Mouse (Mus musculus): ENCODE measurements around the gene Gm36028. TPM values are rescaled to one million over a fixed set of nuclear protein-coding genes. Genes with fewer than 3 reads are reported as not detected.

Gene Gm36028
- polyA plus RNA-seq (2016; fragmentation: Nextera tagmentation; extraction: Ambion mirVana), result 0.25 and 0.34 TPM in 2 replicates

- WGBS, result 87% methylated on average over 7 of the region's 7 CpGs
- no peak within 1 kb of the TSS for H3K27ac ChIP-seq (replicated peaks)
- no peaks in the 10 kb centered on the region for H3K9me3 ChIP-seq (replicated peaks)
- no peak within 1 kb of the TSS for H3K4me3 ChIP-seq
- H3K4me1 ChIP-seq, result peaks cover 6% of the 10 kb centered on the region
- no peaks in the 10 kb centered on the region for H3K27me3 ChIP-seq (ENCODE audit: low read depth, poor library complexity, severe bottlenecking)
- no peak for DNase-seq (ENCODE audit: low spot score)
- H3K36me3 ChIP-seq, result no peaks in the 10 kb centered on the region
Observed at GRCm38 (mm10) chr16:37861029-37861428, at the start of gene Gm36028. TSS of gene Gm36028 (minus strand) at chr16:37861146.

- no peaks in the 10 kb centered on the region for H3K27me3 ChIP-seq (ENCODE audit: low read depth, poor library complexity, severe bottlenecking)
- 89% methylated on average over 3 of the region's 3 CpGs for WGBS
- peaks cover under 1% of the 10 kb centered on the region; the same call in 1 of the 2 replicates for H3K4me1 ChIP-seq
- no peak overlapping the region for H3K4me3 ChIP-seq
- no peak for DNase-seq (ENCODE audit: low spot score)
- H3K27ac ChIP-seq (replicated peaks), result no peak overlapping the region
- no peaks in the 10 kb centered on the region for H3K36me3 ChIP-seq
- no peaks in the 10 kb centered on the region for H3K9me3 ChIP-seq (replicated peaks)
Observed at GRCm38 (mm10) chr16:37906456-37906855, 45.5 kb upstream of the Gm36028 start.

GRCm38 (mm10) chr16:37901318-37901717, 40.4 kb upstream of the Gm36028 start:
- DNase-seq (ENCODE audit: low spot score), result no peak

GRCm38 (mm10) chr16:37899357-37899756, 38.4 kb upstream of the Gm36028 start:
- H3K36me3 ChIP-seq, result no peaks in the 10 kb centered on the region
- H3K4me1 ChIP-seq, result peaks cover 7% of the 10 kb centered on the region; the same call in 1 of the 2 replicates
- no peaks in the 10 kb centered on the region for H3K27me3 ChIP-seq (ENCODE audit: low read depth, poor library complexity, severe bottlenecking)
- no peak overlapping the region for H3K27ac ChIP-seq (replicated peaks)
- DNase-seq (ENCODE audit: low spot score), result no peak
- 50% methylated on average over 2 of the region's 2 CpGs for WGBS
- H3K4me3 ChIP-seq, result no peak overlapping the region
- H3K9me3 ChIP-seq (replicated peaks), result no peaks in the 10 kb centered on the region

More at GRCm38 (mm10) chr16:37901318-37901717, 40.4 kb upstream of the Gm36028 start:
- Histone ChIP-seq H3K36me3 (no peaks in the 10 kb centered on the region), H3K9me3 (replicated peaks) (no peaks in the 10 kb centered on the region), H3K4me3 (no peak overlapping the region), H3K4me1 (peaks cover 7% of the 10 kb centered on the region; the same call in 1 of the 2 replicates), H3K27me3 (ENCODE audit: low read depth, poor library complexity, severe bottlenecking) (no peaks in the 10 kb centered on the region), H3K27ac (replicated peaks) (no peak overlapping the region)
- 49% methylated on average over 11 of the region's 11 CpGs for WGBS

- Histone ChIP-seq H3K27me3 (ENCODE audit: low read depth, poor library complexity, severe bottlenecking) (no peaks in the 10 kb centered on the region), H3K36me3 (no peaks in the 10 kb centered on the region), H3K4me1 (peaks cover 7% of the 10 kb centered on the region; the same call in 1 of the 2 replicates), H3K9me3 (replicated peaks) (no peaks in the 10 kb centered on the region), H3K27ac (replicated peaks) (no peak overlapping the region), H3K4me3 (no peak overlapping the region)
- DNase-seq (ENCODE audit: low spot score), result no peak
- 91% methylated on average over 5 of the region's 5 CpGs for WGBS
Observed at GRCm38 (mm10) chr16:37898790-37899189, 37.8 kb upstream of the Gm36028 start.

- peaks cover 3% of the 10 kb centered on the region; the same call in 1 of the 2 replicates for H3K36me3 ChIP-seq
- H3K4me1 ChIP-seq, result peaks cover 11% of the 10 kb centered on the region; the same call in 1 of the 2 replicates
- DNase-seq (ENCODE audit: low spot score), result no peak
- no peak overlapping the region for H3K27ac ChIP-seq (replicated peaks)
- no peaks in the 10 kb centered on the region for H3K27me3 ChIP-seq (ENCODE audit: low read depth, poor library complexity, severe bottlenecking)
- H3K4me3 ChIP-seq, result no peak overlapping the region
- no peaks in the 10 kb centered on the region for H3K9me3 ChIP-seq (replicated peaks)
- WGBS, result 86% methylated on average over 2 of the region's 2 CpGs
Observed at GRCm38 (mm10) chr16:37893942-37894341, 33.0 kb upstream of the Gm36028 start.

GRCm38 (mm10) chr16:37893381-37893780, 32.4 kb upstream of the Gm36028 start:
- H3K4me1 ChIP-seq, result peaks cover 11% of the 10 kb centered on the region; the same call in 1 of the 2 replicates
- H3K27ac ChIP-seq (replicated peaks), result no peak overlapping the region
- H3K27me3 ChIP-seq (ENCODE audit: low read depth, poor library complexity, severe bottlenecking), result no peaks in the 10 kb centered on the region
- WGBS, result 85% methylated on average over 6 of the region's 6 CpGs
- no peak for DNase-seq (ENCODE audit: low spot score)
- peaks cover 7% of the 10 kb centered on the region; the same call in 1 of the 2 replicates for H3K36me3 ChIP-seq
- no peak overlapping the region for H3K4me3 ChIP-seq
- H3K9me3 ChIP-seq (replicated peaks), result no peaks in the 10 kb centered on the region

- DNase-seq (ENCODE audit: low spot score), result no peak
- Histone ChIP-seq H3K4me1 (peaks cover 11% of the 10 kb centered on the region; the same call in 1 of the 2 replicates), H3K9me3 (replicated peaks) (no peaks in the 10 kb centered on the region), H3K27me3 (ENCODE audit: low read depth, poor library complexity, severe bottlenecking) (no peaks in the 10 kb centered on the region), H3K27ac (replicated peaks) (no peak overlapping the region), H3K4me3 (no peak overlapping the region), H3K36me3 (peaks cover 7% of the 10 kb centered on the region; the same call in 1 of the 2 replicates)
- WGBS, result 82% methylated on average over 2 of the region's 2 CpGs
Observed at GRCm38 (mm10) chr16:37892667-37893066, 31.7 kb upstream of the Gm36028 start.

- 85% methylated on average over 3 of the region's 3 CpGs for WGBS
- no peak for DNase-seq (ENCODE audit: low spot score)
Observed at GRCm38 (mm10) chr16:37888986-37889385, 28.0 kb upstream of the Gm36028 start.

GRCm38 (mm10) chr16:37881168-37881567, 20.2 kb upstream of the Gm36028 start:
- peaks cover 83% of the 10 kb centered on the region for H3K36me3 ChIP-seq
- no peaks in the 10 kb centered on the region for H3K27me3 ChIP-seq (ENCODE audit: low read depth, poor library complexity, severe bottlenecking)
- H3K27ac ChIP-seq (replicated peaks), result no peak overlapping the region
- no peak for DNase-seq (ENCODE audit: low spot score)
- H3K4me3 ChIP-seq, result no peak overlapping the region
- 90% methylated on average over 2 of the region's 2 CpGs for WGBS
- no peaks in the 10 kb centered on the region for H3K4me1 ChIP-seq
- no peaks in the 10 kb centered on the region for H3K9me3 ChIP-seq (replicated peaks)

More at GRCm38 (mm10) chr16:37888986-37889385, 28.0 kb upstream of the Gm36028 start:
- H3K27ac ChIP-seq (replicated peaks), result no peak overlapping the region
- H3K4me3 ChIP-seq, result no peak overlapping the region
- no peaks in the 10 kb centered on the region for H3K9me3 ChIP-seq (replicated peaks)
- peaks cover 17% of the 10 kb centered on the region for H3K36me3 ChIP-seq
- H3K27me3 ChIP-seq (ENCODE audit: low read depth, poor library complexity, severe bottlenecking), result no peaks in the 10 kb centered on the region
- peaks cover 11% of the 10 kb centered on the region; the same call in 1 of the 2 replicates for H3K4me1 ChIP-seq

GRCm38 (mm10) chr16:37879750-37880419, 18.9 kb upstream of the Gm36028 start:
- Histone ChIP-seq H3K36me3 (peaks cover 83% of the 10 kb centered on the region), H3K4me1 (no peaks in the 10 kb centered on the region), H3K9me3 (replicated peaks) (no peaks in the 10 kb centered on the region), H3K27ac (replicated peaks) (no peak overlapping the region), H3K27me3 (ENCODE audit: low read depth, poor library complexity, severe bottlenecking) (no peaks in the 10 kb centered on the region), H3K4me3 (no peak overlapping the region)
- DNase-seq (ENCODE audit: low spot score), result no peak
- 95% methylated on average over 4 of the region's 4 CpGs for WGBS

GRCm38 (mm10) chr16:37878951-37879505, 18.1 kb upstream of the Gm36028 start:
- Histone ChIP-seq H3K4me3 (no peak overlapping the region), H3K4me1 (no peaks in the 10 kb centered on the region), H3K36me3 (peaks cover 83% of the 10 kb centered on the region), H3K27me3 (ENCODE audit: low read depth, poor library complexity, severe bottlenecking) (no peaks in the 10 kb centered on the region), H3K9me3 (replicated peaks) (no peaks in the 10 kb centered on the region), H3K27ac (replicated peaks) (no peak overlapping the region)
- WGBS, result 90% methylated on average over 7 of the region's 7 CpGs
- DNase-seq (ENCODE audit: low spot score), result no peak

- WGBS, result 96% methylated on average over 3 of the region's 3 CpGs
- Histone ChIP-seq H3K27me3 (ENCODE audit: low read depth, poor library complexity, severe bottlenecking) (no peaks in the 10 kb centered on the region), H3K4me3 (no peak overlapping the region), H3K27ac (replicated peaks) (no peak overlapping the region), H3K9me3 (replicated peaks) (no peaks in the 10 kb centered on the region), H3K36me3 (peaks cover 76% of the 10 kb centered on the region), H3K4me1 (peaks cover 3% of the 10 kb centered on the region; the same call in 1 of the 2 replicates)
- DNase-seq (ENCODE audit: low spot score), result no peak
Observed at GRCm38 (mm10) chr16:37877406-37877805, 16.5 kb upstream of the Gm36028 start.
